Mouse (Mus musculus) heart, postnatal 10 days (tissue): ENCODE results near the gene Strc. TPM values are rescaled to one million over a fixed set of nuclear protein-coding genes. Genes with fewer than 3 reads are reported as not detected.

ENCODE experiments used
- DNase-seq, 2 experiments: peaks; one replicate each; pipeline ENCODE4 v3.0.0; 2021
- intact Hi-C: fragments of 180-260 bp; cut with DNase I; formaldehyde crosslinking; loops from one replicate; pipeline ENCODE4 v1.15.1; 2025
- total RNA-seq, 2 experiments: library from RNA; stranded (reverse); gene quantifications; 2 replicates each; pipeline ENCODE4 v1.2.3; 2021

Strc gene
- total RNA-seq, 2 experiments from 2014 or later: not detected

- DNase-seq: no peak
- intact Hi-C loops: no loop called here
Observed at GRCm38 (mm10) chr2:121357961-121358360, 29.0 kb downstream of the Strc start.

- intact Hi-C loops: no loop called here
- no peak for DNase-seq
Observed at GRCm38 (mm10) chr2:121357494-121357893, 29.5 kb downstream of the Strc start, which contains the start of gene Ckmt1. Ckmt1 (plus strand) TSS chr2:121357714.

GRCm38 (mm10) chr2:121354820-121355592, 32.0 kb downstream of the Strc start, which contains the start of gene Ppip5k1:
Ppip5k1 (minus strand) TSS chr2:121355396.
- intact Hi-C loops: loop anchor here (5.0 kb wide), 1 partner anchor 63 kb away; no protein-coding TSS in a partner anchor

GRCm38 (mm10) chr2:121354378-121354777, 32.6 kb downstream of the Strc start:
- intact Hi-C loops: loop anchor here (5.0 kb wide), 1 partner anchor 62 kb away; no protein-coding TSS in a partner anchor
- no peak for DNase-seq

More at GRCm38 (mm10) chr2:121354820-121355592, 32.0 kb downstream of the Strc start, which contains the start of gene Ppip5k1:
- peak; percentile 97 to 98 for DNase-seq

- DNase-seq: peak in 1 of 2 experiments; percentile 3
- intact Hi-C loops: loop anchor here (5.0 kb wide), 1 partner anchor 61 kb away; no protein-coding TSS in a partner anchor
Observed at GRCm38 (mm10) chr2:121353156-121353555, 33.8 kb downstream of the Strc start.

DNA sequence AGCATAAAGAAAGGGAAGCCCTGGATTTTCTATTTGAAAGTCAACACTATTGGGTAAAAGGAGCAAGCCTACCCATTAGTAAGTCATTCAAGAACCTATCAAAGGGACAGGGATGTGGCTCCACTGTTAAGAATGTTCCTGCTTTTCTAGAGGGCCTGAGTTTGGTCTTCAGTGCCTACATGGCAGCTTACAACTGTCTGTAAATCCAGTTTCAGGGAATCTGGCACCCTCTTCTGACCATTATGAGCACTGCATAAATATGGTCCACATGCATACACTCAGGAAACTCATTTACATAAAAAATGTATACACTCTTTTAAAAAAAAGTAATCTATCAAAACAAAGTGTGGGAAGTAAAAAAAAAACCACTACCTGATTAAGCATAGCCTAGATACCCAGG, 47.9 kb downstream of the Strc start:
- intact Hi-C loops: no loop called here
- DNase-seq: no peak

DNA sequence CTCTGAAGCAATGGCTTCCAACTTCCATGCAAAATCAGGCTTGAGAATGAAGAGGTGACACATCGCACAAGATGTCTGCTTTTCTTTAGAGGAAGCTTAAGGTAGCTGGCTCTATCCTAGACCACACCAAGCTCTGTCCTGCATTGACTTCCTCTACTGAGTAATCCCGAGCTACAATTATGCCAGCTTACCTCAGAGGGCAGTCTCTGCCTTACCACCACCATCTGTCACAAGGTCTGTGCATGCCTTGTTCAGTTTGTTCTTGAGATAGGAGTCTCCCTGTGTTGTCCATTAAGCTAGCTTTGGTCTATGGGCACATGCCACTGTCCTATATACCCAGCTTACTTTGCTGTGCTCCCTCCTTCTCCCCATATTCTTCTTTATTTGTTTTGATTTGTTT, 57.5 kb downstream of the Strc start:
- intact Hi-C loops: no loop called here
- no peak for DNase-seq

GRCm38 (mm10) chr2:121323693-121324470, 63.1 kb downstream of the Strc start:
- intact Hi-C loops: no loop called here
- DNase-seq: no peak

- intact Hi-C loops: no loop called here
- DNase-seq: no peak
Observed at GRCm38 (mm10) chr2:121323041-121323440, 63.9 kb downstream of the Strc start.

DNA sequence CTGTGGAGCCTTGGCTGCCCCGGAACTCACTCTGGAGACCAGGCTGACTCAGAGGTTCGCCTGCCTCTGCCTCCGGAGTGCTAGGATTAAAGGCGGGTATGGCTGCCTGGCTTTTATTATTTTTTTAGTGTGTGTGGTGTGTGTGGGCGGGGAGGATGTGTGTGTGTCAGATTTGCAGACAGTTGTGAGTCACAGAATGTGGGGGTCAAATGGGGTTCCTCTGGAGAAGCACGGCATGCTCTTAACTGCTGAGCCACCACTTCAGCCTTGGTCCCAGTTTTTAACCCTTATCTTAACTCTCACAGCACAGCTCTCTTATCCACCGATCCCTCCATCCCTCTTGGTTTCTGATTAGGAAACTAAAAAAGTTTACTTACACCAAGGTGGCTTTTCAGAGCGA, 70.7 kb downstream of the Strc start:
- intact Hi-C loops: no loop called here
- no peak for DNase-seq

Other genes starting within 250 kb of the Strc start
- gene Adal, start 246.7 kb downstream of the Strc start, total RNA-seq: 10 to 100 TPM; 10.4 to 13.6 TPM
- gene Lcmt2, start 246.5 kb downstream of the Strc start, total RNA-seq: 10 to 100 TPM; 10.2 to 12.6 TPM
- gene Tubgcp4, start 216.5 kb downstream of the Strc start, total RNA-seq: 10 to 100 TPM; 16.1 to 18.0 TPM
- gene Zscan29, start 216.0 kb downstream of the Strc start, total RNA-seq: 1 to 10 TPM; 8.0 to 9.5 TPM
- 10 to 100 TPM; 51.6 to 57.8 TPM for gene Trp53bp1, start 115.8 kb downstream of the Strc start, total RNA-seq
- gene Map1a, start 97.6 kb downstream of the Strc start, total RNA-seq: 10 to 100 TPM in 1 of 2 experiments, 1 to 10 TPM in 1; 9.6 to 12.2 TPM
- 10 to 100 TPM; 23.5 to 25.0 TPM for gene Ppip5k1, start 31.8 kb downstream of the Strc start, total RNA-seq
- gene Ckmt1, start 29.5 kb downstream of the Strc start, total RNA-seq: 1 to 10 TPM; 1.3 to 1.6 TPM
- 100 to 1,000 TPM; 141 to 172 TPM for gene Pdia3, start 26.6 kb upstream of the Strc start, total RNA-seq
- 1 to 10 TPM; 2.2 to 3.2 TPM for gene Catsper2, start 26.6 kb upstream of the Strc start, total RNA-seq
- gene Ell3, start 57.1 kb upstream of the Strc start, total RNA-seq: under 1 TPM; 0.14 to 0.25 TPM
- gene Serf2, start 62.0 kb upstream of the Strc start, total RNA-seq: 100 to 1,000 TPM; 407 to 422 TPM
- 10 to 100 TPM; 22.1 to 23.2 TPM for gene Hypk, start 66.1 kb upstream of the Strc start, total RNA-seq
- gene Serinc4, start 69.6 kb upstream of the Strc start, total RNA-seq: not detected
- 10 to 100 TPM; 25.4 to 28.7 TPM for gene Mfap1b, start 86.9 kb upstream of the Strc start, total RNA-seq
- gene Mfap1a, start 119.5 kb upstream of the Strc start, total RNA-seq: 10 to 100 TPM; 27.2 to 28.1 TPM
- gene Wdr76, start 119.6 kb upstream of the Strc start, total RNA-seq: 1 to 10 TPM; 6.2 to 8.3 TPM